Mouse (Mus musculus) natural killer cell, adult 2 months (primary cell): Measurements from ENCODE around the gene Unc5b.

Experiments used
- DNase-seq, 2 experiments: peaks; one replicate each; pipeline ENCODE4 v3.0.0; 2022; ENCODE audit warnings: low spot score in 2 of 2

Gene Unc5b

DNA sequence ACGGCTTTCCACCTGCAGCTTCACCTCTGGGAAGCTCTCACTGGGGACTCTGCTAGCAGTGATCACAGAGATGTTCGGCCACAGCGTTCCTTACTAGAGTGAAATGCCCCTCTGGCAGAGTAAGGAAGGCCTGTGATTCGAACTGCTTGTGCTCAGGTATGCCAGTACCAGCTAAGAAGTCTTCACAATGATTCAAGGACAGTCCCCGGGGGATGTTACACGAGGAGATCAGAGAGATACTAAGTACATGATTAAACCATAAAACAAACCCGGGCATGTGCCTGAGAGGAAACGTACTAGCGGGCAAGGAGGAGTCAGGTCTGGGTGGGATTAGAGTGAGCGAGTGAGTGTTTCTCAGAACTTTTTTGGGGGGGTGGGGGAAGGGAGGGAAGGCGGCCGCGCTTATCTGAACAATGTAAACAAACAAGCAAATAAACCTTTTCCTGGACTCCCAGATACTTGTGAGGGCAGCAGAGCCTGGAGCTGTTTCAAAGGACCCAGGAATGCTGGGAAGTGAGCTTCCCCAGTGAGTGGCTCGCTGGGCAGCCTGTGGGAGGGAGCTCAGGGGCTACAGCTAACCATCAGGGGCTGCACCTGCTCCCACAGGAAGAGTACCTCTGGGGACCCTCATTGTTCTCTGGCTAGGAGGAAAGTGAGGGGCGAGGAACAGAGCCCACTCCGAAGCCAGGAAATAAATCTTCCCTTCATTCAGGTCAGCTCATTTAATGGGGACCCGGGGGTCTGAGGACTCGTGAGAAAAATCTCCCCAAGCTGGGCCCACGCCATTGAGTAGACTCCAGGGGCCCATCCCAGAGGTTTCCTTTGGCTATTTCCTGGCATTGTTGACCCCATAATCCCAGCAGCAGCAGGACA is 30.9 kb downstream of the Unc5b start:
- no peak for DNase-seq

DNA sequence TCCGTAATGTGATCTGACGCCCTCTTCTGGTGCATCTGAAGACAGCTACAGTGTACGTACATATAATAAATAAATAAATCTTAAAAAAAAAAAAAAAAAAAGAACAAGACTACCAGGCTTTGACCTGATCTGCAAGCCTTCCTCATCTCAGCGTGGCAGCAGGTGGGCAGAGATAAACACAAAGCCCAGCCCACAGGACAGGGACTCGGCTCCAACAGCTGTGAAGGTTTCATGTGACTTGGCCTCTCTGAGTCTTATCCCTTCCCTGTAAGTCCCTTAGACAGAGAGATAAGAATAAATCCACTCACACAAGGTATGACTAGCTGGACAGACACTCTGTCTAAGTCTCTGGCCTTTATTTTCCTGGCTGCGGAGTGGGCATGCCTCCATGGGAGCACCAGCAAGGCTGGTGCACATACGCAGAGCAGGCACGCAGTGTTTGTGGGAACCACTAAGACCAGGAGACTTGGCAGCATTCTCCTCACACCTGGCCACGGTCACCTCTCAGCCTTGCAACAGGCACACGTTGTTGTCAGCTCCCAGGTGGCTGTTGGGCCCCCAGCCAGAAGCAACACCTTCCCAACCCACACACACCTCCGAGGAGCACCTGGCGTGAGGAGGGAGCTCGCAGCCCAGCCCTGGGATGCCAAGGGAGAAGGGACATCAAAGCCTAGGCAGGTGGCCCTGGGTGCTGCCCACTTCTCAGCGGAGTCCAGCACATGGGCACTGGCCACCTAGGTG is 33.5 kb downstream of the Unc5b start:
- DNase-seq = no peak

DNA sequence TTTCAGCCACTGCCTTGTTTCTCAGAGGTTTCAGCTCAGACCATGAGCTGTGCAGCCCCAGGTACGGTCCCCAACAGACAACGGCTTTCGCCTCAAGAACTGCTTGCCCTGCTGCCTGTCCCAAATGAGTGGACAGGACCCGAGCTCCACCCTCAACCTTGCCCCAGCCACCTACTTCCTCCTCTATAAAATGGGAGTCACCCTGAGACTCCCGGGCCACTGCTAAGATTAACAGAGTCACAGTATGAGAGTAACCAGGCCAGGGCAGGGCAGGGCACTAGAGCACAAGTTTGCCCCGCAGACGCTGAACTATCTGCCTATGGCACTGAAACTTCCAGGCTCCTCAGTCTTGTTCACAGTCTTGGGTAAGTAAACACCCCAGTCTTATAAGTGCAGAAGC is 34.9 kb downstream of the Unc5b start:
- no peak for DNase-seq

DNA sequence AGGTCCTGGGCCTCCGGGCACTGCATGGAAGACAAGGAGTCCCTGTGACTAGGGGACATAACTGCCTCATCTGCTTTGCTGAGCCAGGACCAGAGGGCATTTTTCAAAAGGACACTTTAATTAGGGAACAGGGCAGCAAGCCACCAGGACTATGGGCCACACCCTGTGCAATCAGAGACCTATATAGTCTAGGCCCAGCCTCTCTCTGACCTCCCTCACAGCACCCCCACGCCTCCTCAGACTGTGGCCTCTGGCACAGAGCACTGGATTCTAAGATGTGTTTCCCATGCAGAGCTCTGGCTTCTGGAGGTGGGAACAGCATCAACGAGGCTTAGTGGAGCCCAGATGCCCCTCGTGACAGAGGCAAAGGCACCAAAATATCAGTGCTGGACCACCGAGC is 35.4 kb downstream of the Unc5b start:
- DNase-seq = no peak

DNA sequence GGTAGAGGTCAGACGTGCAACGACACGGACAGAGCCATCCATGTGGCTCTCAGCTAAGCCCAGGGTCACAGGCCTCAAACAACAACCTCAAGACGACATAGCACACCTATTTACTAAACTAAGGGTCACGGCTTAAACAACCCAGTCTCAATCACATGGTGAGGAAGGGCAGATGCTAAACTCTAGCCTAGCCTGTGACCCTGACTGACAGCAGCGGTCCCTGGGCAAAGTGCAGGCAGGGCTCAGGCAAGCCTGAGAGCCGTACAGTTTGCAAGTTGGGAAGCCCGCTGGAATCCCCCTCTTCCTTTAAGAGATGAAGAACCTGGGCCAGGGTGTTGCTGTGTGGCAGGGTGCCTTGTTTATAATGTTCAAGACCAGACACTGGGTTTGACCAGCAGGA is 36.6 kb downstream of the Unc5b start:
- no peak for DNase-seq

DNA sequence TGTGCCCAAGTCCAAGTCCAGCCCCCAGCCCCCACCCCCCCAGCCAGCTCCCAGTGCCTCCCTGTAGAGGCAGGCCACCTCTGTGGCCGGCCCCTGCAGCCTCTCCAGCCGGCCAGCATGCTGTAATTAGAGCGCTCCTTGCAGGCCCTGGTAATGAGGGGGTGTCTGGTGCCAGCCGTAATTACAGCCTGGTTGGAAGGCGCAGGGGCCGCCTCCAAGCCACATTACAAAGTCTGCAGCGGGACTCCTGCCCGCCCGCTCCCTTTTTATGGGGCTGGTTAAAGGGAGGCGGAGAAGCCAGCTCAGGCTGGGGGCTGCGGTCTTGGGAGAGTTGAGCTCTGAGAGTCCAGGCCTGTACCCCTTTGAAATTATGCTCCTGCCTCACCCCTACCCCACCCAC is 37.0 kb downstream of the Unc5b start:
- no peak for DNase-seq

DNA sequence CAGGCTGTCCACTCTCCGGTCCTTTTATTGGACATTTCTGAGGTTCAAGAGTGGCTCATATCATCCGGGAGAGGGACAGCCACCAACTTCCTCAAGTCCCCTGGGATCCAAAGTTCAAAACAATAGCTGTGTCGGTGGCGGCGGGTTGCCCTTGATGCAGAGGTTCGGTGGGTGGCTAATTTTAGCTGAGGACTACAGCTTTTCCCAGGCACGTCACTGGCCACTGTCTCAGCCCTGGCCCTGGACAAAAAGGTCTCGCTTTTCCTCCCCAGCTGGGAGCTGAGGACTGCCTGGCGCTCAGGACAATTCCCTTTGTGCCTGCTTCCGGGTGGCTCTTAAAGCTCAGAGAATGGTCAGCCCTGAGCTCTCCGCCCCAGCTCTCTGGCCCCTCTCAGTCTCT is 38.5 kb downstream of the Unc5b start:
- DNase-seq = no peak

DNA sequence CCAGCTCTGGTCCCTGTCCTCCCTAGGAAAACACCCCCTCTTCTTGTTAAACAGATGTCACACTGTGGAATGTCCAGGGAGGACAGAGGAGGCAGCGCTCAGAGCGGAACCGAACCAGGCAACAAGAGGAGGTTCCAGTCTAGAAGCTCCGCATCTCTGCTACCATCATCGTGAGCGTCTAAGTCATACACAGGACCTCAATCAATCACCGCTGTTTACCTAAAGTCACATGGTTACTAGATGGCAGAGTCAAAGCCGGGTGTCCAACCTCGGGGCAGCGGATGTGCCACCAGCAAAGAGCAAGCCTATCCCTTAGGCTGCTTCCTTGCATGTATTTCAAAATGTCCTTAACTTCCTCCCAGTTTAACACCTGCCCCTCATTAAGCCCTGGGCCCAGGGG is 39.0 kb downstream of the Unc5b start:
- no peak for DNase-seq

DNA sequence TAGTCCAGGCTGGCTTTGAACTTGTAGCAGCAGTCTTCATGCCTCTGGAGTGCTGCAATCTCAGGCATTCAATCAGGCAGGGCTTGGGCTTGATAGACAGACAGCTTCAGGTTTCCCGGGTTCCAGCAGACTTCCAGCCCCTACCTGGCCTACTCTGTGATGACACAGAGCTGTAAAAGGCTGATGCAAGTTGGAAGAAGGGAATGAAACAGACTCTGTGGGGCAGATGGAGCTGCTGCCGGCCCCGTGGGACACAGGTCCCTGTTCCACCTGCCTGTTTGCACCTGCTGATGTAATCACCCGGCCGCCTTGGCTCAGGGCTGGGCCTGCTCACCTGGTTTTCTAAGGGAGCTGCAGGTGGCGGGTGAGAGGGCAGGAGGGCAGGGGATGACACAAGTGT is 40.5 kb downstream of the Unc5b start:
- DNase-seq = no peak

DNA sequence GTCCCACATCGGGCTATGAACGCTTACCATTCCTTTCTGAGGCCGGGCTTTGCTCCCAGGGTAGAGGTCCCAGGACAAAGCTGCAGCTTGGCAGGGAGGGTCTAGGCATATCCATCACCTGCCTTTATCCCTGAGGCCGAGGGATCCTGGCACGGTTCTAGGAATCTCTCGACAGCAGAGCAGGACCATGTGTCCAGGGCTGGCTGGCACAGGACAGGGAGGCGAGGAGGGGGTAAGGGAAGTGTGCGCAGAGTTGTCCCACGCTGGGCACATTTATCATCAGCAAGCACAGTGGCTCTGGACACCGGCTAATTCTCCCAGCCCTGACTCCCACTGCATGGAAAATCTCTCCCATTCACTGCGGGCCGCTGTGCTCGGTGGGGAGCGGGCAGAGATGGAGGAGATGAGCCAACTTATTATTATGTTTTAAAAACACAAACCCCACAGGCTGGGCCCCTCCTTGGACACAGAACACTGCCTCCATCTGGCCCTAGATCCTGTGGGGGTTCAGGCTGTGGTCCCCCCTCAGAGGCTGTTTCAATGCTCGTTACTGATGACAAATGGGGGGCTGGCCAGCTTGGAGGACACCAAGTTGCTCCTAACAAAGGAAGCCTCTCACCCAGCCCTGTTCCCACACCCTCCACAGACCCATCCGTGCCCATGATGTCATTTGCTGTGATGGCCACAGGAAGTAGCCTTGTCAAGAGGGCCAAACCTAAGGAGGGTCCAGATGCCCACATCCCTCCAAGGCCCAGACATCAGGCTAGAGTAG is 43.9 kb downstream of the Unc5b start:
- DNase-seq = no peak

DNA sequence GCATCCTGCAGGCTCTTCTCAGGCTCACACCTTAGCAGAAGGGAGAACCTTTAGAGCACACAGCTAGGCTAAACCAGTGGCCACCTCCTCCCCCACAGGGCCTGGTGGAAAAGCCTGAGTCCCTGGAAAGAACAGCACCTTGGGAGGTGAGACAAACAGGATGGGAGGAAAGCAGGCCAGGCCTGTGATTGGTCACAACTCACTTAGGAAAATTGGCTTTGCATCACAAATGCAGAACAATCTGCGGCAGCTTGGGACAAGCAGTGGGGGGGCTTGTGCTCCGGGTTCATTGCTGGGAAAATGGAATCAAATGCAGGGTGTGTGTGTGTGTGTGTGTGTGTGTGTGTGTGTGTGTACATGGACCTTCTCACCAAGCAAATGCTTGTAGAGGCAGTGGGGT is 47.8 kb downstream of the Unc5b start:
- no peak for DNase-seq

DNA sequence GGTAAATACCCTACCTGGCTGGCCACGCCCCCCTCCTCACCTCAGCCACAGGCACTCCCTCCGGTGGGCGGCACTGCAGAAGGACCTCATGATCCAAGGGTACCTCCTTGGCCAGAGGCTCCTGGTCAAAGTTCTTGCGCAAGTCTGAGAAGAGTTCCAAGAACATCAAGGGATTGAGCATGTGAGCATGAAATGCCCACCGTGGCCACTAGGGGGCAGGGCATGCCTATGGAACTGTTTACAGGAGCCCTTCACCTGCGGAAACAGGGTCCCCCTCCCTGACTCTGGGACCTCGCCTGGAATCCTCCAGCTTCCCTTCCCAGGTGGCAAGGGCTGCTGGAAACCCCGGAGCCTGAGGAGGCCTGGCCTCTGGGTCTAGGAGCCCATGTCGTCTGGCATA is 51.8 kb downstream of the Unc5b start:
- DNase-seq = peak; percentile 46 to 54

DNA sequence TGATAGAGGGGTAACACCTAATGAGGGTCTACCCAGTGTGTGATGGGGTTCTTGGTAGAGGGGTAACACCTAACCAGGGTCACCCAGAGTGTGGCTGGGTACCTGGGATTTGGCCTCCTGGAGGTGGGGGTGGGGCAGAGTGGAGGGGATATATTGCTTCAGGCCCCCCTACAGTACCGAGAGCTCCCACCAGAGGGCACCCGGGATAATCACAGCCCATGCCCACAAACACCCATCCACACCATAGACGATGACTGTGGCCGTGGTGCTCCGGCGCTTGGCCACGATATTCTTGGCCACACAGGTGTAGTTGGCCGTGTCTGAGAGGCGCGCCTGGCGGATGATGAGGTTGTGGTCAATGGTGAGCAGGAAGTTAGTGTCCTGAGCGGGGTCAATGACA is 52.8 kb downstream of the Unc5b start:
- DNase-seq = peak in 1 of 2 experiments; percentile 16

DNA sequence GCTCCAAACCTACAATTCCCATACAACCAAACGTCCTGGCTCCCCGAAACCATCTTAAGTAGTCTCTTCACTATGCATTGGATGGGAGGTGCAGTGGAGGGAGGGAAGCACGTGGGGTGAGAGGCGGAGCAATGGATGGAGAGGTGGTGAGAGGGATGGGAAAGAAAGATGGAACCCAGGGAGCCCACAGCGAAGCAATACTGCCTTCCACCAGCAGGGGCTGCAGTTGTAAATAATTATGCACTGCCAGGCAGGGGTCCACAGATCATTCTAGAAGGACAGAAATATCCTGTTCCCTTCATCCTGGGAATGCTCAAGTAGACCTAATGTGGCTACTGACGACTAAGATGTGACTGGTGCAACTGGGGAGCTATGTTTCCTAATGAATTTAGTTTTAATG is 55.9 kb downstream of the Unc5b start:
- no peak for DNase-seq

DNA sequence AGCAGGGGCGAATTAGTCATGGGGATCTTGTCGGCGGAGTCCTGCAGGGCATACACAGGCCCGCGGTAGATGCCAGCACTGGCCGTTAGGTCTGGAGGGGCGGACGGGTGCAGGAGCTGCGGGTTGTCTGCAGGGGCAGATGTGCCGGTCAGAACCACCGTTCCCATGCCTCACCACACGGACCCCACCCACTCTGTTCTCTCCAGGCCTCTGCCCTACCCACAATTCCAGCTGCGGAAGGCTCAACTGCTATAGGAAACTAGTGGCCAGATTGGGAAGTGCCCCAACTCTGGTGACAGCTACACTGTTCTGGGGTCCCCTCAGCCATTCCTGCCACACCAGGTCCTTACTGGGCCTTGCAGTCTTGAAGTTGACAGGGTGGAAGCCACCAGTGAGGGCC is 56.8 kb downstream of the Unc5b start:
- no peak for DNase-seq

DNA sequence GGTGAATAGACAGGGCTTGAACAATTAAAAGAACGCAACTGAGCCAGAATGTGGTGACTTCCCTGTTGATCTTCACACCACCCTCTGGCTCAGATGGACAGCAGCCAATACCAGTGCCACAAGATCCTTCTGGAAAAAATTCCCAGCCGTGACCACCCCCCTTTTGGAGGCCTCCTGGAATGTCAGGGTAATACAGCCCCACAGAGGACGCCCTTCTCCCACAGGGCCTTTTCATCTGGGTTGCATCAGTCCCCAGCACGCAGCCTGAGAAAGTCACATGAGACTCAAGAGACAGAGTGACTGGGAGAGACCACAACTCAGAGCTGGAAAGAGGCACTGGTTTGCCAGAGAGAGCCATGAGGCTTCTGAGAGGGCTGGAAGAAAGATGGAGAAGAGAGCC is 60.5 kb downstream of the Unc5b start:
- no peak for DNase-seq

DNA sequence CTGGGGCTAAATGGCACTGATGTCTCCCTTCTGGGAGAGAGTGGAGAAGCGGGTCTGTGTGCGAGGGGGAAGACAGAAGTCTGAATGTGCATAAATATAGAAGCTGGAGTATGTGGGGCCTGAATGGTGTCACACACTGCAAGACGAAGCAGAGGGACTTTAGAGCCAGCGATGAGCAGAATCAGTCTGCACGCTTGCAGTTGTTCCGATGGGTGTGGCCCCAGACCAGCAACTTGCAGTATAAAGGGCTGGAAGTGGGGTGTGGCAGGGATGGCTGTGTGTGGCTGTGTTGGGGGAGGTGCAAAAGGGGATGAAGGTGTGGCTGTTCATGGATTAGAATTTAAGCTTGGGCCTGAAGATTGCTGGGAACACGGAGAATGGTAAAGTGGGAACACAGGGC is 62.8 kb downstream of the Unc5b start:
- DNase-seq = no peak

DNA sequence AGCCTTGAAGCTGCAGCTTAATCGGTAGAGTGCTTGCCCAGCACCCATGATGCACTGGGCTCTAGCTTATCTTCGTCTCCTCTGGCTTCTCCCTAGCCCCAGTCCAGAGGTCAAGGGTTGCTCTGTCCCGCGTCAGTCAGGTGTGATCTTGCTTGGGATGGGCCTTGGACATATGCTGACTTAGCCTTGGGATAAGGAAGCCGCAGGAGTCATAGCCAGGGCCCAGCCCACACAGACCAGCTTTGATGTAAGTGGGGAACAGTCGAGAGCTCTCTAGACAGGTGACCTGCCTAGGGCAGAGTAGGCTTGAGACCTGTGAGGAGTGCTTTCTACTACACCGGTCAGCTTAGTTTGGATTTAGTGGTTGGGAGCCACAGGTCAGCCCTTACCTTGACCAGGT is 64.0 kb downstream of the Unc5b start:
- DNase-seq = no peak

DNA sequence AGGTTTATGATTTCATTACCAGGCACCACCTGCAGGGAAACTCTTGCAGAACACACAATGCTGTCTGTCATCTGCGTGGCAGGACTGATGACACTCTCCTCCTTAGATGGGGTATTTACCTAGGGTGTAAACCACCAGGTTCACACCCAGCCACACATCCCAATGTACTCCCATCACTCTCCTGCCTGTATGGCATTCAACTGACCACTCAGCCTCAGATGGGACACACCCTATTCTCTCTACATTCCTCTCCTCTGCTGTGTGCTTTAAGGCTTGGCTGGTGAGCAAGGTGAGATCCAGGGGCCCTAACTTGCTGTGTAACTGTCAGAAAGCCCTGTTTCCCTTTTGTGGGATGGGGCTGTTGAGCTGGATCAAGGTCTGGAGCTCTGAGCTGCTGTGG is 69.3 kb downstream of the Unc5b start:
- DNase-seq = no peak

DNA sequence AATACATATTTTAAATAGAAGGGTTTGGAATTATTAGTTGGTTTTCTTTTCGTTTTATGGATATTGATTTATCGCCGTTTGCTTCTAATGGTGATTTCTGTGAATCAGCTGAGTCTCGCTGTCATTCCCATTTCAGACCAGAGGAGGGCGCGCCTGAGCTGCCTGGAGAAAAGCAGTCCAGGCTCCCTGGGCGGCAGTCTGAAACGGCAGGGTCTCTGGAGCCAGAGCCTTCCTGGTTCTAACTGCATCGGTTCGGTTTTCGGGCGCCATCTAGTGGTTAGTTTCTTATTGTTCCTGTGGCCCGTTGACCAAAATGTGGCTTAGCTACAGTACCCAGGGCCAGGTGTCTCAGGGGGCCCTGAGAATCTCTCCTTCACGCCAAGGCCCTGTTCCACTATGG is 71.0 kb downstream of the Unc5b start:
- DNase-seq = peak; percentile 90 to 92

DNA sequence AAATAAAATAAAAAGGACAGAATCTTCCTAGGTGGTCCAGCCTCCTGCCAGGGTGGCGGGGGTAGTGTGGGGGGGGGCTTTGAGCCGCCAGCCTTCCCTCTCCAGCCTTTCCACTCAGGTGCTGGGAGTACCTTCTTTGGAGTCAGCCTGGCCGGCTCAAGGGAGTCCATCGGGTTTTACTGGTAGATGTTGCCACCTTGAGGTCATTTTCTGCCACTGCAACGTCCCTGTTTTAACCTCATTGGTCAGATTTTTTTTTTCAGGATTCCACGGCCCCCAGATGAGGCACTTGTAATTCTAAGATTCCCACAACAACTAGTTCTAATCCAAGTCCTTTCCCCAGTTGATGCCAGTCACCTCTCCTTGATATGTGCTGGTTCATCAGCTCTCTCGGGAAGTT is 74.4 kb downstream of the Unc5b start:
- DNase-seq = peak; percentile 44 to 58

DNA sequence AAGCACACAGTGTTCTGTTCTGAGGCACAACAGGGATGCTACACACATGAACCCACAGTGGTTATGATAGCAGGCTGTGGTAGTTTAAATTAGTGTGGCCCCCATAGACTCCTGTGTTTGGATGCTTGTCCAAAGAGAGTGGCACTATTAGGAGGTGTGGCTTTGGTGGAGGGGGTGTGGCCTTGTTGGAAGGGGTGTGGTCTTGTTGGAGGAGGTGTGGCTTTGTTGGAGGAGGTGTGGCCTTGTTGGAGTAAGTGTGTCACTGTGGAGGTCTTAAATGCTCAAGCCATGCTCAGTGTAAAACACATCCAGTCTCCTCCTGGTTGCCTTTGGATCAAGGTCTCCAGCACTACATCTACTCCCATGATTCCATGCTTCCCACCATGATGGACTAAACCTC is 75.2 kb downstream of the Unc5b start:
- DNase-seq = peak in 1 of 2 experiments; percentile 24

DNA sequence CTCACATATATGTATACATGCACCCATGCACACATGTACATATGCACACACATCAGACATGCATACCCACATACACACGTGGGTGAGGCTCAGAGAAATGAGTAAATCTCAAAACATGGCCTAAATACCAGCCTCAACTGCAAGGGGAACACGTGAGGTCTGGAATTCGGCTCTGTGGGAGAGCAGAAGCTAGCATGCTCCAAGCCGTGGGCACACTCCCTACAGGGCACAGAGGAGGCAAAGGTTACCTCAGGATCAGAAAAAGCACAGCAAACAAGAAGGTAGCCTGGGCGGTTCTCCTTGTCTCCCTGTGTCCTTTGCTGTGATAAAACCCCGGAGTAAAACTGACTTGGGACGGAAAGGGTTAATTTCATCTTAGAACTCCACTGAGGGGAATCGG is 77.4 kb downstream of the Unc5b start:
- no peak for DNase-seq
